Mouse (Mus musculus): ENCODE results near the gene Fam166b. TPM values are rescaled to one million over a fixed set of nuclear protein-coding genes. Genes with fewer than 3 reads are reported as not detected.

Fam166b gene
- polyA plus RNA-seq, 1 experiment from 2014 or later: 1.3 TPM

DNA sequence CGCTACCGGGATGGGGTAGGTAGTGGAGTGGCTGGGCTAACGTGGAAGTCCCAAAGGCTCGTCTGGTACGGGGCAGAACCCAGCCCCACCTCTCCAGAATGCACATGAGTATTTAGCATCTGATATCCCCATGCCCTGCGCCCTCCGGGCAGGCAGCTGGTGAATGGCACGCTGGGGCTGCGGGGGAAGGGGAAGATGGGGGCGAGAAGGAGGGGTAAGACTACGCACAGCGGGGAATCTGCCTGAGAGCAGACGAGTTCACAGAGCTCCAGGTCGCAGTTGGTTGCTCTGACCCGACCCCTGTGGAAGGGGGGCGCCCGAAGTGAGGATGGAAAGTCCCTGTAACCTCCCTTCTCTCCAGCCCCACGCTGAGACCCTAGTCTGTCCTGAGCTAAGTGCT, 24.5 kb upstream of the Fam166b start:
- peak; percentile 43; the same call in 1 of the 2 replicates for ATAC-seq (ENCODE audit: low FRiP score)
- Histone ChIP-seq H3K4me2 (replicated peaks) (peak overlapping the region; percentile 50), H3K9ac (no peak overlapping the region), H3K4me3 (peak overlapping the region; percentile 15), H3K27me3 (peaks cover 27% of the 10 kb centered on the region), H3K27ac (no peak overlapping the region), H3K9me3 (replicated peaks) (no peaks in the 10 kb centered on the region), H3K4me1 (peaks cover 15% of the 10 kb centered on the region), H3K36me3 (peaks cover 2% of the 10 kb centered on the region)
- WGBS: 3% methylated on average over 18 of the region's 18 CpGs

DNA sequence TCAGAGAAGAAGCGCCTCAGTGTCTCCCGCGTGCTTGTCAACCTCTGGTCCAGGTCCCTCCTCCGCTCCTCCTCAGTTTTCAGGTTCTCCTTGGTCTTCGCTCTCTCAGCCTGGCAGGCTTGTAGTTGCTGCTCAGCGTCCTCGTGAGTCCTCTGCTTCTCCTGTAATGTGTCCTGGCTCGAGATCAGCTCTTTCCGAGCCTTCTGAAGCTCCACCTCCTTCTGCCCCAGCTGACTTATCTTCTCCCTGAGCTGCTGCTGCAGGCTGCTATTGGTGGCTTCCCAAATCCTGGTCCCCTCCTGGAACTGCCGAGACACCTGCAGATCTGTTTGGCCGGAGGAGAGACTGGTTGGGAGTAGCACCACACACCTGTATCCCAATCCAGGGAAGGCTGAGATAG, 23.4 kb upstream of the Fam166b start:
- Histone ChIP-seq H3K9me3 (replicated peaks) (no peaks in the 10 kb centered on the region), H3K36me3 (peaks cover 13% of the 10 kb centered on the region), H3K4me1 (peaks cover 15% of the 10 kb centered on the region), H3K4me3 (no peak overlapping the region), H3K9ac (no peak overlapping the region), H3K4me2 (replicated peaks) (no peak overlapping the region), H3K27ac (no peak overlapping the region), H3K27me3 (peaks cover 27% of the 10 kb centered on the region)
- 62% methylated on average over 11 of the region's 11 CpGs for WGBS
- ATAC-seq (ENCODE audit: low FRiP score): no peak

DNA sequence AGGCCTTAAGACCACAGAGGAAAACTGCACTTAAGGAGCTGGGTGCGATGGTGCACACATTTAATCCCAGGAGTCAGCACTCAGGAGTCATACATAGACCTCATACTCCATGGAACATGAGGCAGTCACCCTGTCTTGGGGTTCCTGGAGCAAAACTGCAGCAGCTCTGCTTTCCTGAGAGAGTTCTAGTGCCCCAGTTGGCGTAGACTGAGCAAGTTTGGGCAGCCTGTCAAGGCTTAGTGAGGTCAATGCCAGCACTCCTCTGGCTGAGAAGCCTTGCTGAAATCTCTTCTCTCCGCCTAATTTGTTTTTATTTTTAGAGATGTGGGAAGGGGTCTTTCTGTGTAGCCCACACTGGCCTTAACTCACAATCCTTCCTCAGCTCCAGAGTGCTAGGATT, 19.6 kb upstream of the Fam166b start:
- H3K36me3 ChIP-seq: peaks cover 39% of the 10 kb centered on the region
- no peak overlapping the region for H3K9ac ChIP-seq
- H3K9me3 ChIP-seq (replicated peaks): no peaks in the 10 kb centered on the region
- WGBS: 83% methylated on average over 3 of the region's 3 CpGs
- no peak overlapping the region for H3K4me2 ChIP-seq (replicated peaks)
- peaks cover 17% of the 10 kb centered on the region for H3K4me1 ChIP-seq
- H3K27me3 ChIP-seq: peaks cover 13% of the 10 kb centered on the region
- H3K4me3 ChIP-seq: no peak overlapping the region
- H3K27ac ChIP-seq: no peak overlapping the region
- ATAC-seq (ENCODE audit: low FRiP score): no peak

DNA sequence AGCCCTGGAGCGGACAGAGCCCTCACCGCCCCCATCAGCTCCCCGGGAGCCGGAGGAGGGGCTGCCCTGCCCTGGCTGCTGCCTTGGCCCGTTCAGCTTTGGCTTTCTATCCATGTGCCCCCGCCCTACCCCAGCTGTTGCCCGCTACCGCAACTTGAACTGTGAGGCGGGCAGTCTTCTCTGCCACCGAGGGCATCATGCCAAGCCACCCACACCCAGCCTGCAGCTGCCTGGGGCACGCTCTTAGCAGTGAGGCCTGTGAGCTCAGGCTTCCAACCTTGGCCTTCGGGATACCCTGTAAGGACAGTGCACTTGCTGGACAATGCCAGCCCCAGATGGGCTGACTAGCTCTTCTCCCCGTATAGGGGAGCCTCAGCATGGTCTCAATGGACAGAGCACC, 18.3 kb upstream of the Fam166b start:
- H3K4me3 ChIP-seq: no peak overlapping the region
- H3K4me2 ChIP-seq (replicated peaks): no peak overlapping the region
- no peak overlapping the region for H3K9ac ChIP-seq
- peaks cover 11% of the 10 kb centered on the region for H3K4me1 ChIP-seq
- H3K27me3 ChIP-seq: peaks cover 2% of the 10 kb centered on the region
- H3K27ac ChIP-seq: no peak overlapping the region
- peaks cover 39% of the 10 kb centered on the region for H3K36me3 ChIP-seq
- WGBS: 93% methylated on average over 13 of the region's 13 CpGs
- no peaks in the 10 kb centered on the region for H3K9me3 ChIP-seq (replicated peaks)
- ATAC-seq (ENCODE audit: low FRiP score): no peak

DNA sequence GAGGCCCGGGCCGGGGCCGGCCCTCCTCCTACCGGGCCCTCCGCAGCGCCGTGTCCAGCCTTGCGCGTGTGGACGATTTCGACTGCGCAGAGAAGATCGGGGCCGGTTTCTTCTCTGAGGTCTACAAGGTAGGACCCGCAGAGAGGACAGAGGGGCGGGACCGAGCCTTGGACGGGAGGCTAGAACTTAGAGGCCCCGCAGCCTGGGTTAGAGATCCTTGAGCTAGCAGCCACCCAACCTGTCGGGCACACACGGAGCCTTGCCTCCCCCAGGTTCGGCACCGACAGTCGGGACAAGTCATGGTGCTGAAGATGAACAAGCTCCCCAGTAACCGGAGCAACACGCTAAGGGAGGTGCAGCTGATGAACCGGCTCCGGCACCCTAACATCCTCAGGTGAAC, 14.6 kb upstream of the Fam166b start:
- Histone ChIP-seq H3K27me3 (no peaks in the 10 kb centered on the region), H3K4me2 (replicated peaks) (peak overlapping the region; percentile 92), H3K36me3 (peaks cover 37% of the 10 kb centered on the region), H3K27ac (peak overlapping the region; percentile 95), H3K9ac (peak overlapping the region; percentile 100), H3K9me3 (replicated peaks) (no peaks in the 10 kb centered on the region), H3K4me1 (peaks cover 13% of the 10 kb centered on the region), H3K4me3 (peak overlapping the region; percentile 95)
- whole genome bisulfite sequencing: under 1% methylated on average over 28 of the region's 28 CpGs
- no peak; the same call in 1 of the 2 replicates for ATAC-seq (ENCODE audit: low FRiP score)

DNA sequence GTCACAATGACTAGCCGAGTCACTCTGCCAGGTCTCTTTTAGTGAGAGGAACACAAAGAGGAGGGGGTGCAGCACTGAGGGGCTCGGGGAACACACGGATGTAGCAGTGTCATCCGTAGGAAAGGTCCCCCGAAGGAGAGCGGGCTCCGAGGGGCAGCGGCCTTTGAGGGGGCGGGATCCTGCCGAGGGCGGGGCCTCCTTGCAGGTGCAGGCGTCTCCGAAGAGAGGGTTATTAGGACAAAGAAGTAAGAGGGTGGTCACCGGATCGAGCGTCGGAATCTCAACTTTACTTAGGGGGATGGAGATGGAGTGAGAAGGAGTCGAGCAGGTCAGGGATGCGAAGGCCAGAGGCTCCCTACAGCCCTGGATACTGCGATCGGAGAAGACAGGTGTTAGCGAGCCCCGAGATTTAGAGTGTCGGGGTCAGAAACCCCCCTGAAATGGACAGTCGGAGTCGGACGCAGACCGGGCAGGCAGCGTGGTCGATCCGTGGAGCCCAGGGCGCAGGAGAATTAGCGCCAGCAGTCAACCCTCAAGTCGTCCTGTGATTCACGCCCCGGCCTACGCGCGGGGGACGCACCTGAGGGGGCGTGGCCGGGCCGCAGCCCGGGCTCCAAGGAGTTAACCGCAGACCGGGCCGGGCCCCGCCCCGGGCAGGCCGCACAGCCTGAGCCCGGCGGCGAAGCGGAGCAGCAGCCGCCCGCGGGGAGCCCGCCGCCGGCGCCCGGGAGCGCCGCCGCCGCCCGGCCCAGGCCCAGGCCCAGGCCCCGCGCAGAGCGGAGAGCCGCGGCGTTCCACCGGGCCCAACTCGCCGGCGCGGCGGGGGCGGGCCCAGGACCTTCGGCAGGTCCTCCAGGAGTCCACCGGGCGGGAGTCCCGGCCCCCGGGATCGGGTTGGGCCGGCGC, 13.8 kb upstream of the Fam166b start:
- under 1% methylated on average over 79 of the region's 88 CpGs for whole genome bisulfite sequencing

DNA sequence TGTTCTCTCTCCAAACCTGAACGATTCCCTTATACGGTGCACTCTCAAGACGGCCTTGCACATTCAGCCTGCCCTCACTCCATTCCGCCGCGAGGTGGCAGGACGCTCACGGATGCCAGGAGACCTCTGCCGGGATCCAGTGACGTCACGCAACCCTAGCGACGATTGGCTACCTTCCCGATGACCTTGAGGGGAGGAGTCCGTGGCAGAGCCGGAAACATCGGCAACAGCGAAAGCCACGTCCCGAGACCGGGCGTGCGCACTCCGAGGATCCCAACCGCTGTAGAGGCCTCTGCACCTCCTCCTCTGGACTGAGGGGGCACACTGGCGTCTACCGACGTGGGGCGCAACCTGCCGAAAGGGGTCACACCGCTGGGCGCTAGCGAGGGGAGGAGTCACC, 13.1 kb upstream of the Fam166b start:
- WGBS: under 1% methylated on average over 33 of the region's 33 CpGs
- Histone ChIP-seq H3K4me1 (peaks cover 13% of the 10 kb centered on the region), H3K27ac (peak overlapping the region; percentile 95), H3K4me2 (replicated peaks) (peak overlapping the region; percentile 92), H3K4me3 (peak overlapping the region; percentile 95), H3K27me3 (no peaks in the 10 kb centered on the region), H3K9ac (peak overlapping the region; percentile 100), H3K36me3 (peaks cover 23% of the 10 kb centered on the region), H3K9me3 (replicated peaks) (no peaks in the 10 kb centered on the region)
- ATAC-seq (ENCODE audit: low FRiP score): peak; percentile 94

More for the DNA sequence above, 13.8 kb upstream of the Fam166b start:
- peaks cover 13% of the 10 kb centered on the region for H3K4me1 ChIP-seq
- no peaks in the 10 kb centered on the region for H3K27me3 ChIP-seq
- peak overlapping the region; percentile 92 for H3K4me2 ChIP-seq (replicated peaks)
- H3K27ac ChIP-seq: peak overlapping the region; percentile 95
- no peaks in the 10 kb centered on the region for H3K9me3 ChIP-seq (replicated peaks)
- H3K36me3 ChIP-seq: peaks cover 29% of the 10 kb centered on the region
- H3K4me3 ChIP-seq: peak overlapping the region; percentile 95
- ATAC-seq (ENCODE audit: low FRiP score): peak; percentile 74
- H3K9ac ChIP-seq: peak overlapping the region; percentile 100

DNA sequence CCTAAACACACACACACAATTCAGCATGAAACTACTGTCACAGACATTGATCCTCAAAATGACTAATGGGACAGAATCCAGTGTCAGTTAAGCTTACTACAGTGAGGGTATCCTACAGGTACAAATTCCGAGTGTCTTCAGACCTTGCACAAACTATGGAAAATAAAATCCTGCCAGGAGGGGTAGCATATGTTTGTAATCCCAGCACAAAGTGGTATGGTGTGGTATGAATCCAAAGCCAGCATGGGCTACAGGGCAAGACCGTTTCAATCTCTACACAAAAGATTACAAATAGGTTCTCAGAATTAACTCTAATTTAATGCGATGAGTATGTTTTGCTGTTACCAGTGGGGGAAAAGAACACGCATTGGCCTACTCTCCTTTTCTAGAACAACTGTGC, 12.7 kb upstream of the Fam166b start, which contains the start of gene Tesk1:
Tesk1 (plus strand) TSS at position 301 of the 400 bp plus-strand sequence.
- Histone ChIP-seq H3K9me3 (replicated peaks) (no peaks in the 10 kb centered on the region), H3K27me3 (no peaks in the 10 kb centered on the region), H3K36me3 (peaks cover 19% of the 10 kb centered on the region), H3K27ac (peak within 1 kb of the TSS; percentile 95), H3K4me2 (replicated peaks) (peak within 1 kb of the TSS; percentile 92), H3K4me1 (peaks cover 13% of the 10 kb centered on the region), H3K9ac (peak within 1 kb of the TSS; percentile 100), H3K4me3 (peak within 1 kb of the TSS; percentile 95)
- 24% methylated on average over 4 of the region's 4 CpGs for WGBS
- peak; percentile 9; the same call in 1 of the 2 replicates for ATAC-seq (ENCODE audit: low FRiP score)

DNA sequence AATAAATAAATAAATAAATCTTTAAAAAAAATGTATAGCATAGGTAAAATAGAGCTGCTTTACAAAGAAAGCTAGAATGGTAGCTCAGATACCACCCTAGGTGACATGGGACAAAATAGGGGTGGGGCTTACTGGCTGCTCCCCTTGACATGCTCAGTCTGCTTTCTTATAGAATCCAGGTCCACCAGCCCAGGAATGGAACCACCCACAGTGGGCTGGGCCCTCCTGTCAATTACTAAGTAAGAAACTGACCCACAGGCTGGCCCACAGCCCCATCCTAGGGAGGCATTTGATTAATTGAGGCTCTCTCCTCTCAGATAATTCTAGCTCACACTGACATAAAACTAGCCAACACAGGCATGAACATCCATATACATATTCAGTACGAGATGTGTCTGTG, 3.9 kb upstream of the Fam166b start:
- no peaks in the 10 kb centered on the region for H3K36me3 ChIP-seq
- WGBS: 90% methylated on average over 1 of the region's 1 CpGs
- H3K9me3 ChIP-seq (replicated peaks): no peaks in the 10 kb centered on the region
- peaks cover 13% of the 10 kb centered on the region for H3K4me1 ChIP-seq
- H3K4me2 ChIP-seq (replicated peaks): no peak overlapping the region
- no peak for ATAC-seq (ENCODE audit: low FRiP score)
- no peak overlapping the region for H3K4me3 ChIP-seq
- no peak overlapping the region for H3K27ac ChIP-seq
- H3K9ac ChIP-seq: no peak overlapping the region
- H3K27me3 ChIP-seq: peaks cover 20% of the 10 kb centered on the region

DNA sequence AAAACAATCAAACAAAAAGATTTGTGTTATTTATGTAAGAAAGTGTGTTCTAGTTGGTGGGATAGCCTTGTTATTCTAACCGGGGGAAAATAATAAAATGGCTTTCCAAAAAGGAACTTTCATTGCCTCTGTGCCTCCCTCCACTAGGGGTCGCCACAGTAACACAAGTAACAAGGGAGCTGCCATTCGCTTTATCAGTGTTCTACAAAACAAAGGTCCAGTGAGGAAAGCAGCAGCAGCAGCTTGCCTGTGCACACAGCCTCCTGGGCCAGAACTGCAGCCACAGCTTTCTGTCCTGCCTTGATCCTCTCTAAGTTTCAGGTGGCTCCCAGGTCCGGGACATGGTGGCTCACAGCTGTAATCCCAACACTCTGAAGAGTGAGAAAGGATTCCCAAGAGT, 2.8 kb upstream of the Fam166b start:
- Histone ChIP-seq H3K9me3 (replicated peaks) (no peaks in the 10 kb centered on the region), H3K27ac (peak overlapping the region; percentile 79), H3K4me1 (peaks cover 21% of the 10 kb centered on the region), H3K4me2 (replicated peaks) (no peak overlapping the region), H3K9ac (no peak overlapping the region), H3K36me3 (peaks cover 2% of the 10 kb centered on the region; the same call in 1 of the 2 replicates), H3K4me3 (no peak overlapping the region), H3K27me3 (peaks cover 32% of the 10 kb centered on the region)
- ATAC-seq (ENCODE audit: low FRiP score): peak; percentile 48; the same call in 1 of the 2 replicates
- WGBS: 9% methylated on average over 4 of the region's 4 CpGs

DNA sequence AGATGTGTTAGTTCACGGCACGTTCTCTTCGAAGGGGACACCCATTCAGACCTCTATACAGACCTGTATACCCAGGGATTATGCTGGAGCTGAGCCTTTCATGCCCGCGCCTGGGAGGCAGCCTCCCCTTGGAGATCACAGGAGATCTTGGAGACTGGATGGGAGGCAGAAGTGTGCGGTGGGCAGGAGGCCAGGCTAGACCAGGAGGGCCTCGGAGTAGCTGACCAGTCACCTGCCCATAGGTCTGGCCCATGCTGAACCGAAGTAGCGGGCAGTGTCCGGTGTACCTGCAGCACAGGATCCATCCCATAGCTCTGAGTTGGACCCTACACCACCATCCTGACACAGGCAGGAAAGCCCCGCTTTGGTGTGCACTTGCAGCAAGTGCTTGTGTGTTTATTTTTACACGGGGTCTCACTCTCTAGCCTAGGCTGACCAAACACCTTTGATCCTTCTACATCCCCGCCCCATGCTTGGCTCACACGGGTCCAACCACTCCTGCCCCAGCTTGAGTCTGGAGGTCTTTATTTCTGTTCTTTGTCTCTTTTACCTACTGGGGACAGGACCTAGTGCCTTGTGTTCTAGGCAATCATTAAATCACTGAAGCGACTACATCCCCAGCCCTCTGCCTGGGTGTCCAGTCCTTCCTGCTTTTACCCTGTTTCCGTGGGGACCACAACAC, 613 bp downstream of the Fam166b start:
- ATAC-seq (ENCODE audit: low FRiP score): no peak
- 26% methylated on average over 16 of the region's 16 CpGs for WGBS
- Histone ChIP-seq H3K27me3 (peaks cover 65% of the 10 kb centered on the region), H3K4me1 (peaks cover 30% of the 10 kb centered on the region), H3K27ac (no peak overlapping the region), H3K9ac (peak overlapping the region; percentile 24; the same call in 1 of the 2 replicates), H3K36me3 (peaks cover 36% of the 10 kb centered on the region), H3K4me3 (0 out of 2 replicates have a peak overlapping the region, but pooled peaks have one; percentile 1), H3K4me2 (replicated peaks) (0 out of 2 replicates have a peak overlapping the region, but pooled peaks have one; percentile 20), H3K9me3 (replicated peaks) (no peaks in the 10 kb centered on the region)

Data from hindbrain, embryonic 12.5 days (tissue).